Mouse (Mus musculus) right cerebral cortex, postnatal 4 days (tissue): ENCODE results near the gene Bhlha9.
A peak's percentile ranks its signal among the peaks of the same experiment; 100 is the strongest.
"Not testable (repeated sequence)": the region's sequence is repeated elsewhere in the genome, so short reads cannot be mapped to it uniquely, and the experiment has no call there.

Experiments
- DNase-seq: peaks from one replicate; pipeline ENCODE4 v3.0.0-alpha.2; 2022

Gene Bhlha9

DNA sequence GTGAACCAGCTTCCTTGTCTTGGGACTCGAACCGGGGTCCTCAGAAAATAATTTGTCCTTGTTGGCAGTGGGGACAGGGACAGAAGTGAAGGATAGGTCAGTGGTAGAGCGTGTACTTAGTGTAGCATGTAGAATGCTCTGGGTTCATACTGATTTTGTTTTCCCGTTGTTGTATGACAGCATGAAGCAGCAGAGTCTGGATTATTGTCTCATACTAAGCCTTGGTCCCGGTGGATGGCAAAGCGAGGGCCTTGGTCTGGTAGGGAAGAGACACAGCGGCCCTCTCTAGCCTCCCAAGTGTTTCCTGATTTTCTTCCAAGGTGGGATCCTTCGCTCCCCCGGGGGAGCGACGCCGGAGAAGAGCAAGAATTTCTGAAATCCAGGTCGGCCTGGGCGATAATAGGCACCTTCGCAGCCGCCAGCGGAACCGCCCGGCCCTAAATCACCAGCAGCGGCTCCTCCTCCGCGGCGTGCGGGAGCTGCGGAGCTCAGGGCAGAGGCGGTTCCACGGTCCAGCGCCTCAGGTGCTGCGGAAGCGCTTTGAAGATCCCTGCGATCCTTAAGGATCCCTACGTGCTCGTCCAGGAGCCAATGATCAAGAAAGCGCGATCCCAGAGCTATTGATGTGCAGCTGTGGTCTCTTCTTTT lies 6.1 kb upstream of the Bhlha9 start:
- DNase-seq, result peak; percentile 24

DNA sequence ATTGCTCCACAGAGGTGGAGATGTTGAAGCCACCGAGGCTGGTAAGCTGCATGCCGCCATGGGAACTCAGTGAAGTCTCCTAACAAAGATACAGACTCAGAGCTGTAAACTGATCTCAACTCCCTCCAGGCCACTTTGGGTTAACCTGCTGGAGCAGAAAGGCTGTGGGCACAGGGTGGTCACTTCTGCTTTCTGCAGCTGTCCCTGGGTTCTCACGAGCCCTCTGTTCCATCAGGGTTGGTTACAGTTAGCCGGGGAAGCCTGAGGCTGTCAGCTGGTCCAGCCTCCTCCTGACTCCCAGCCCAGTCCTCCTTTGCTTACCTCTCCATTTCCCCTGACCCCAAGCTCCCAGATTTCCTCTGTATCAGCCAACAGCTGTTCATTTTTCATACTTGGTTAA lies 4.5 kb upstream of the Bhlha9 start:
- no peak for DNase-seq

GRCm38 (mm10) chr11:76672561-76673384 lies 503 bp downstream of the Bhlha9 start:
- DNase-seq, result peak; percentile 58

- no peak for DNase-seq
Observed at GRCm38 (mm10) chr11:76674199-76674598, 1.9 kb downstream of the Bhlha9 start.

DNA sequence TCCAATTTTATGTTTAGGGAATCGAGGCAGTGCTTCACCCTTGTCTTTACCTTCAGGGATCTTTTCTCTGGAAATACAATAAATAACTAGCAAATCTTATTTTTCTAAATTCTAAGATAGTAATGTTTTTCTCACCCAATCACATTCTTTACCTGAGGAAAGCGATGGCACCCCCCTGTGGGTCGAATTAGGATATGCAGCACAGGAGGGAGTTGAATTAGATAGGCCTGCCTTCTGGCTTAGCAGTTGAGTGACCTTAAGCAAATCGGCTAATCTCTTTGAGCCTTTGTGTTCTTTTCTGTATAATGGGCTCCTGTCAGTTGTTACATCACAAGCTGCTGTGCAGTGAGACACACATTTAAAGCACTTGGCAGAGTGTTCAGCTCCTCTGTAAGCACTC lies 2.4 kb downstream of the Bhlha9 start:
- no peak for DNase-seq

GRCm38 (mm10) chr11:76679508-76679907 lies 7.2 kb downstream of the Bhlha9 start, which contains the start of gene Trarg1:
Gene Trarg1 (plus strand): TSS chr11:76679808.
- DNase-seq, result not testable (repeated sequence)

DNA sequence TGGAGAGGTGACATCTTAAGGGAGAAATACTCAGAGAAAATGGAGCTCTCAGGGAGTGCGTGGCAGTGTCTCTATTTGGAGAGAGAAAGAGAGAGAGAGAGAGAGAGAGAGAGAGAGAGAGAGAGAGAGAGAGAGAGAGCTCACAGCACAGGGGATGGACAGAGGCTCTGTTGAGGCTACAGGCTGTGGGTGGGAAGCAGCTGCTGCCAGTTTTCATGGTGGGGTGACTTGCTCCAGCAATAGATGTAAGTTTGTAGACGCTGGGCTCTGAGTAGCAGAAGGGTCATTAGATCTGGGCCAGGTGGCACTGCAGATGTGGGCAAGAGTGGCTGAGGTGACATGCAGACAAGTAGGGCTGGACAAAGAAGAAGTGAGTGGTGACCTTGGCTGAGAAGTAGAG lies 13.3 kb downstream of the Bhlha9 start:
- DNase-seq, result no peak

DNA sequence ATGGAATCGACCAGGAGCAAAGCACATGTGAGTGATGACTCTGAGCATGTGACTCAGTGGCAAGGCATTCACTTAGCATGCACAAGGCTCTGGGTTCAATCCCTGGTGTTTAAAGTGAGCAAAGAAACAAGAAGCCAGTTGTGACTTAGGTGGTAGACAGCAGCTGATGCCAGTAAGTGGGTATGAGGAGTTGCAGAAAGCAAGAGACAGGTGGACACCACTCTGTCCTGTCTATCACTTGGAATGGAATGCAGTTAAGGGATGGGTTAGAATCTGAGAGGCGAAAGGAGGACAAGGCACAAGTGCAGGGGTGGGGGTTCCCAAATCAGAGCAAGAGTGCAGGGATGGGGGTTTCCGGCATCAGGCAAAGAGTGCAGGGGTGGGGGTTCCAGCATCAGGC lies 19.8 kb downstream of the Bhlha9 start:
- no peak for DNase-seq

DNA sequence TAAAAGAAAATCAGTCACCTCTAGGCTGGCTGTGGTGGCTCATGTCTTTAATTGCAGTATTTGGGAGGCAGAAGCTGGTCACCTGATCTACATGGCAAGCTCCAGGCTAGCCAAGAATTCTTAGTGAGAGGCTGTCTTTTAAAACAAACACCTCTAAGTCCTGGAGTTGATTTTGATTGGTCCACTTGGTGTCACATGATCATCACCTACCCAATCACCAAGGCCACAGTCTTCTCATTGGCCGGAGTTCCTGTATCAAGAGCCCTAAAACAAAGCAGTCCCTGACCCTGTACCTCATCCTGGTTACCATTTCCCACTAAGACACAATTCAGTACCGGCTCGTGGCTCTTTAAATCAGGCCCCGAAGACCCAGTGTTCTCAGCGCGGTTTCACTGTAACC lies 23.5 kb downstream of the Bhlha9 start:
- DNase-seq, result no peak

DNA sequence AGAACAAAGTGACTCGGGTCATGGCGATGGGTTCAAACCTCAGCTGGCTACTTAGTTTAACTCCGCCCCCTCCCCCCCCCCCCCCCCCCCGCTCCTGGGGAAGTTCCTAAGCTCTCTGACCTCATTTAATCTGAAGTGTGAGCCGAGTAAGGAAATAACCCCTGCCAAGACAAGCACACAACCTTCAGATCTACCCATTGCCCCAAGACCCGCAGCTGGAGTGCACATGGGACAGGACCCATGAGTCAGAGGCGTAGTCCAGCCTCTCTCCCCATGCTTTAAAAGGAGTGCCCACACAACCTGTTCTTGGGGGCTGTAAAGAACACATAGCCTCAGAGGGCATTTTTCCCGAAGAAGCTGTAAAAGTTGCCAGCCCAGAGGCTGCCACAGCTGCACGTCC lies 27.4 kb downstream of the Bhlha9 start:
- no peak for DNase-seq

DNA sequence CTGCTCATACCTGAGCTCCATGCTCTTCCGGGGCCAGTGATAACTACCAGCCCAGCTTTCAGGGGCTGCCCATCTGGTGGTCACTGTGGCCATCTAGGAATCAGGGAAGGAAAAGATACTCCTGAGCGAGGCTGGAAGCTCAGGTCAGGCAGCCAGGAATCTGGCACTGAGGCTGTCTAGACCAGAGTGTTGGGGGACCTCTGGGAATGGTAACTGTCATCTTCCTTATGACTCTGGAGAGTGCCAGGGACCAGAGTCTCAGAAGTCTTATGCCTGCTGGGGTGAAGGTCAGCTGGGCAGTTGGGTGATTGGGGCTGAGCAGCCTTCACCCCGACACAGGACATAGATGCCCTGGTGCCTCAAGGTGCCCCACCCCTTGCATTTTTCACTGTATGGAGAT lies 35.4 kb downstream of the Bhlha9 start:
- DNase-seq, result no peak

GRCm38 (mm10) chr11:76708066-76708465 lies 35.8 kb downstream of the Bhlha9 start:
- DNase-seq, result no peak

GRCm38 (mm10) chr11:76708881-76709280 lies 36.6 kb downstream of the Bhlha9 start:
- no peak for DNase-seq

GRCm38 (mm10) chr11:76709625-76710452 lies 37.6 kb downstream of the Bhlha9 start:
- no peak for DNase-seq

DNA sequence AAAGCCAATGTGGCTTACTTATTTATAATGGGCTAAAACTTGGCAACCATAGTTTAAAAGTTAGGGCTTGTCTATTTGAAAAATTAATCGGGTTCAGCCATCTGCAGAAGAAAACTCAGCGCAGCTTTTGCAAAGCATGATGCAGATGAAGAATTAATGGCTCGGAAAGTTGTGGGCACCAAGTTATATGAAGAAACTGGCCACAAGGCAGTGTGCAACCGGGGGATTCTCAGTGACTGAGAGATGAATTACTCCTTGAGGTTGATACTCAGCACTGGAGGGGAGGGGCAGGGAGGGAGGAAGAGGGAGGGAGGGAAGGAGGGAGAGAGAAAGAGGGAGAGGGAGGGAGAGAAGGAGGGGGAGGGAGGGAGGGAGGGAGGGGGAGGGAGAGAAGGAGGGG lies 44.7 kb downstream of the Bhlha9 start:
- DNase-seq, result no peak
